Mouse (Mus musculus): ENCODE results near the gene Duxbl2. TPM values are rescaled to one million over a fixed set of nuclear protein-coding genes. Genes with fewer than 3 reads are reported as not detected.
"Not testable (repeated sequence)": the region's sequence is repeated elsewhere in the genome, so short reads cannot be mapped to it uniquely, and the experiment has no call there.

Gene Duxbl2
- polyA plus RNA-seq, 1 experiment from 2014 or later, result not detected

- not testable (repeated sequence) for ATAC-seq (ENCODE audit: insufficient number of reproducible peaks, insufficient read depth, low FRiP score, low read depth); H3K27ac ChIP-seq (replicated peaks in 1 of 2; ENCODE audit: control insufficient read depth in 1 of 2, insufficient read depth in 1 of 2, low read depth in 2 of 2, low read length in 2 of 2); H3K9ac ChIP-seq (ENCODE audit: low read length); H3K9me3 ChIP-seq (ENCODE audit: control insufficient read depth, low read length); H3K27me3 ChIP-seq (ENCODE audit: control insufficient read depth, insufficient read depth, low read length); H3K4me2 ChIP-seq (ENCODE audit: low read length); H3K4me1 ChIP-seq (ENCODE audit: control insufficient read depth in 2 of 2, insufficient read depth in 2 of 2, low read length in 2 of 2); H3K36me3 ChIP-seq (ENCODE audit: control insufficient read depth, insufficient read depth, low read length); H3K4me3 ChIP-seq (ENCODE audit: control insufficient read depth in 1 of 2, insufficient read depth in 1 of 2, low read depth in 1 of 2, low read length in 2 of 2)
- no CpG with 5 or more reads among the region's 7 CpGs for WGBS
Measured at GRCm38 (mm10) chr14:26156032-26156431, 37.9 kb downstream of the Duxbl2 start.

- H3K4me2 ChIP-seq (ENCODE audit: low read length); H3K27ac ChIP-seq (replicated peaks in 1 of 2; ENCODE audit: control insufficient read depth in 1 of 2, insufficient read depth in 1 of 2, low read depth in 2 of 2, low read length in 2 of 2); H3K9me3 ChIP-seq (ENCODE audit: control insufficient read depth, low read length); H3K4me1 ChIP-seq (ENCODE audit: control insufficient read depth in 2 of 2, insufficient read depth in 2 of 2, low read length in 2 of 2); ATAC-seq (ENCODE audit: insufficient number of reproducible peaks, insufficient read depth, low FRiP score, low read depth); H3K4me3 ChIP-seq (ENCODE audit: control insufficient read depth in 1 of 2, insufficient read depth in 1 of 2, low read depth in 1 of 2, low read length in 2 of 2); H3K27me3 ChIP-seq (ENCODE audit: control insufficient read depth, insufficient read depth, low read length); H3K9ac ChIP-seq (ENCODE audit: low read length); H3K36me3 ChIP-seq (ENCODE audit: control insufficient read depth, insufficient read depth, low read length): not testable (repeated sequence)
- WGBS, result no CpG with 5 or more reads among the region's 9 CpGs
Measured at GRCm38 (mm10) chr14:26161156-26161555, 43.0 kb downstream of the Duxbl2 start.

GRCm38 (mm10) chr14:26162423-26162822, 44.3 kb downstream of the Duxbl2 start:
- H3K9me3 ChIP-seq (ENCODE audit: control insufficient read depth, low read length); H3K4me3 ChIP-seq (ENCODE audit: control insufficient read depth in 1 of 2, insufficient read depth in 1 of 2, low read depth in 1 of 2, low read length in 2 of 2); H3K4me1 ChIP-seq (ENCODE audit: control insufficient read depth in 2 of 2, insufficient read depth in 2 of 2, low read length in 2 of 2); H3K27me3 ChIP-seq (ENCODE audit: control insufficient read depth, insufficient read depth, low read length); H3K27ac ChIP-seq (replicated peaks in 1 of 2; ENCODE audit: control insufficient read depth in 1 of 2, insufficient read depth in 1 of 2, low read depth in 2 of 2, low read length in 2 of 2); H3K4me2 ChIP-seq (ENCODE audit: low read length); H3K36me3 ChIP-seq (ENCODE audit: control insufficient read depth, insufficient read depth, low read length); H3K9ac ChIP-seq (ENCODE audit: low read length): not testable (repeated sequence)
- no CpG with 5 or more reads among the region's 5 CpGs for WGBS
- peak; percentile 68; the same call in 1 of the 2 replicates for ATAC-seq (ENCODE audit: insufficient number of reproducible peaks, insufficient read depth, low FRiP score, low read depth)

- H3K27ac ChIP-seq (replicated peaks in 1 of 2; ENCODE audit: control insufficient read depth in 1 of 2, insufficient read depth in 1 of 2, low read depth in 2 of 2, low read length in 2 of 2); H3K36me3 ChIP-seq (ENCODE audit: control insufficient read depth, insufficient read depth, low read length); H3K4me2 ChIP-seq (ENCODE audit: low read length); H3K9me3 ChIP-seq (ENCODE audit: control insufficient read depth, low read length); H3K27me3 ChIP-seq (ENCODE audit: control insufficient read depth, insufficient read depth, low read length); ATAC-seq (ENCODE audit: insufficient number of reproducible peaks, insufficient read depth, low FRiP score, low read depth); H3K4me1 ChIP-seq (ENCODE audit: control insufficient read depth in 2 of 2, insufficient read depth in 2 of 2, low read length in 2 of 2); H3K9ac ChIP-seq (ENCODE audit: low read length); H3K4me3 ChIP-seq (ENCODE audit: control insufficient read depth in 1 of 2, insufficient read depth in 1 of 2, low read depth in 1 of 2, low read length in 2 of 2): not testable (repeated sequence)
- no CpG with 5 or more reads among the region's 12 CpGs for WGBS
Measured at GRCm38 (mm10) chr14:26165266-26165665, 47.1 kb downstream of the Duxbl2 start.

- not testable (repeated sequence) for H3K36me3 ChIP-seq (ENCODE audit: control insufficient read depth, insufficient read depth, low read length); H3K9ac ChIP-seq (ENCODE audit: low read length); H3K4me2 ChIP-seq (ENCODE audit: low read length); H3K4me3 ChIP-seq (ENCODE audit: control insufficient read depth in 1 of 2, insufficient read depth in 1 of 2, low read depth in 1 of 2, low read length in 2 of 2); H3K27ac ChIP-seq (replicated peaks in 1 of 2; ENCODE audit: control insufficient read depth in 1 of 2, insufficient read depth in 1 of 2, low read depth in 2 of 2, low read length in 2 of 2); H3K27me3 ChIP-seq (ENCODE audit: control insufficient read depth, insufficient read depth, low read length); H3K4me1 ChIP-seq (ENCODE audit: control insufficient read depth in 2 of 2, insufficient read depth in 2 of 2, low read length in 2 of 2); H3K9me3 ChIP-seq (ENCODE audit: control insufficient read depth, low read length); ATAC-seq (ENCODE audit: insufficient number of reproducible peaks, insufficient read depth, low FRiP score, low read depth)
- WGBS, result no CpG with 5 or more reads among the region's 3 CpGs
Measured at GRCm38 (mm10) chr14:26173955-26174354, 55.8 kb downstream of the Duxbl2 start.

GRCm38 (mm10) chr14:26175028-26175427, 56.9 kb downstream of the Duxbl2 start:
- H3K9ac ChIP-seq (ENCODE audit: low read length), result not testable (repeated sequence)

More at GRCm38 (mm10) chr14:26175028-26175427, 56.9 kb downstream of the Duxbl2 start:
- WGBS, result no CpG with 5 or more reads among the region's 6 CpGs
- not testable (repeated sequence) for H3K27ac ChIP-seq (replicated peaks in 1 of 2; ENCODE audit: control insufficient read depth in 1 of 2, insufficient read depth in 1 of 2, low read depth in 2 of 2, low read length in 2 of 2); H3K27me3 ChIP-seq (ENCODE audit: control insufficient read depth, insufficient read depth, low read length); H3K4me3 ChIP-seq (ENCODE audit: control insufficient read depth in 1 of 2, insufficient read depth in 1 of 2, low read depth in 1 of 2, low read length in 2 of 2); H3K4me1 ChIP-seq (ENCODE audit: control insufficient read depth in 2 of 2, insufficient read depth in 2 of 2, low read length in 2 of 2); ATAC-seq (ENCODE audit: insufficient number of reproducible peaks, insufficient read depth, low FRiP score, low read depth); H3K9me3 ChIP-seq (ENCODE audit: control insufficient read depth, low read length); H3K36me3 ChIP-seq (ENCODE audit: control insufficient read depth, insufficient read depth, low read length); H3K4me2 ChIP-seq (ENCODE audit: low read length)

Other genes with a start within 250 kb of the Duxbl2 start
- gene Plac9a, start 215.2 kb upstream of the Duxbl2 start, polyA plus RNA-seq (2014; fragmentation: Nextera tagmentation; extraction: Ambion mirVana), result not detected in 2 replicates
- gene Tmem254a, start 190.7 kb upstream of the Duxbl2 start, polyA plus RNA-seq (2014; fragmentation: Nextera tagmentation; extraction: Ambion mirVana), result 3.0 and 3.1 TPM in 2 replicates
- gene Cphx1, start 180.0 kb upstream of the Duxbl2 start, polyA plus RNA-seq (2014; fragmentation: Nextera tagmentation; extraction: Ambion mirVana), result 0.16 TPM in 1 of 2 replicates, not detected in the other
- gene Duxbl1, start 139.8 kb upstream of the Duxbl2 start, polyA plus RNA-seq (2014; fragmentation: Nextera tagmentation; extraction: Ambion mirVana), result 0.23 and 0.62 TPM in 2 replicates
- gene Gm9780, start 75.6 kb upstream of the Duxbl2 start, polyA plus RNA-seq (2014; fragmentation: Nextera tagmentation; extraction: Ambion mirVana), result 5.9 and 7.5 TPM in 2 replicates
- 28.1 and 29.2 TPM in 2 replicates for gene Tmem254c, start 51.0 kb upstream of the Duxbl2 start, polyA plus RNA-seq (2014; fragmentation: Nextera tagmentation; extraction: Ambion mirVana)
- not detected in 2 replicates for gene Cphx2, start 36.8 kb upstream of the Duxbl2 start, polyA plus RNA-seq (2014; fragmentation: Nextera tagmentation; extraction: Ambion mirVana)
- gene Cphx3, start 36.1 kb upstream of the Duxbl2 start, polyA plus RNA-seq (2014; fragmentation: Nextera tagmentation; extraction: Ambion mirVana), result not detected in 2 replicates
- 5.8 and 8.3 TPM in 2 replicates for gene Plac9b, start 64.1 kb downstream of the Duxbl2 start, polyA plus RNA-seq (2014; fragmentation: Nextera tagmentation; extraction: Ambion mirVana)
- gene Tmem254b, start 88.7 kb downstream of the Duxbl2 start, polyA plus RNA-seq (2014; fragmentation: Nextera tagmentation; extraction: Ambion mirVana), result 15.7 and 19.2 TPM in 2 replicates
- 0.51 TPM in 1 of 2 replicates, not detected in the other for gene Duxbl3, start 139.6 kb downstream of the Duxbl2 start, polyA plus RNA-seq (2014; fragmentation: Nextera tagmentation; extraction: Ambion mirVana)

Measured in heart, embryonic 14.5 days (tissue).